Mouse (Mus musculus) heart, embryonic 15.5 days (tissue): ENCODE measurements around the gene Olfr616. TPM values are rescaled to one million over a fixed set of nuclear protein-coding genes. Genes with fewer than 3 reads are reported as not detected.

ENCODE experiments used
- microRNA-seq: library from miRNA; unstranded; fragments of <30 nt; microRNA quantifications from one replicate; pipeline ENCODE4, GENCODE M21; 2016
- polyA plus RNA-seq: library from polyadenylated mRNA; unstranded; fragments of >200 nt; fragmentation: Nextera tagmentation; extraction: Ambion mirVana; gene quantifications from 2 replicates; pipeline ENCODE4 v1.2.1, GENCODE M21; 2015

The Olfr616 gene
- polyA plus RNA-seq, 1 experiment from 2014 or later: not detected

Small RNA genes within 50 kb of the gene (microRNA-seq; reads per million reads assigned to microRNA genes)
- not detected for gene Gm26506

Other genes starting within 250 kb of the Olfr616 start
- not detected in 2 replicates for gene Olfr598, start 245.6 kb downstream of the Olfr616 start, polyA plus RNA-seq
- gene Olfr599, start 233.2 kb downstream of the Olfr616 start, polyA plus RNA-seq: not detected in 2 replicates
- not detected in 2 replicates for gene Olfr600, start 219.5 kb downstream of the Olfr616 start, polyA plus RNA-seq
- gene Olfr601, start 206.5 kb downstream of the Olfr616 start, polyA plus RNA-seq: not detected in 2 replicates
- not detected in 2 replicates for gene Olfr603, start 183.0 kb downstream of the Olfr616 start, polyA plus RNA-seq
- not detected in 2 replicates for gene Usp17lc, start 154.1 kb downstream of the Olfr616 start, polyA plus RNA-seq
- gene Olfr605, start 123.7 kb downstream of the Olfr616 start, polyA plus RNA-seq: not detected in 2 replicates
- gene Olfr606, start 120.1 kb downstream of the Olfr616 start, polyA plus RNA-seq: not detected in 2 replicates
- 0.31 and 0.47 TPM in 2 replicates for gene Olfr607, start 105.0 kb downstream of the Olfr616 start, polyA plus RNA-seq
- gene Olfr608, start 99.3 kb downstream of the Olfr616 start, polyA plus RNA-seq: 0.52 and 0.59 TPM in 2 replicates
- gene Olfr609, start 71.1 kb downstream of the Olfr616 start, polyA plus RNA-seq: 0.04 and 0.19 TPM in 2 replicates
- gene Olfr610, start 57.0 kb downstream of the Olfr616 start, polyA plus RNA-seq: not detected in 2 replicates
- not detected in 2 replicates for gene Olfr611, start 48.3 kb downstream of the Olfr616 start, polyA plus RNA-seq
- gene Olfr612, start 26.4 kb downstream of the Olfr616 start, polyA plus RNA-seq: not detected in 2 replicates
- gene Olfr613, start 21.1 kb downstream of the Olfr616 start, polyA plus RNA-seq: not detected in 2 replicates
- not detected in 2 replicates for gene Olfr615, start 13.1 kb downstream of the Olfr616 start, polyA plus RNA-seq
- not detected in 2 replicates for gene Olfr617, start 3.9 kb upstream of the Olfr616 start, polyA plus RNA-seq
- gene Olfr618, start 21.0 kb upstream of the Olfr616 start, polyA plus RNA-seq: not detected in 2 replicates
- not detected in 2 replicates for gene Olfr619, start 31.4 kb upstream of the Olfr616 start, polyA plus RNA-seq
- not detected in 2 replicates for gene Olfr620, start 43.4 kb upstream of the Olfr616 start, polyA plus RNA-seq
- not detected in 2 replicates for gene Olfr622, start 73.6 kb upstream of the Olfr616 start, polyA plus RNA-seq
- gene Olfr623, start 94.6 kb upstream of the Olfr616 start, polyA plus RNA-seq: not detected in 2 replicates
- 0.03 TPM in 2 replicates for gene Olfr624, start 102.0 kb upstream of the Olfr616 start, polyA plus RNA-seq
- not detected in 2 replicates for gene Olfr625-ps1, start 113.6 kb upstream of the Olfr616 start, polyA plus RNA-seq
- gene Olfr243, start 145.5 kb upstream of the Olfr616 start, polyA plus RNA-seq: not detected in 2 replicates
- not detected in 2 replicates for gene Olfr628, start 161.2 kb upstream of the Olfr616 start, polyA plus RNA-seq
- gene Olfr629, start 175.8 kb upstream of the Olfr616 start, polyA plus RNA-seq: not detected in 2 replicates
- gene Olfr630, start 188.2 kb upstream of the Olfr616 start, polyA plus RNA-seq: not detected in 2 replicates
- gene Olfr69, start 202.5 kb upstream of the Olfr616 start, polyA plus RNA-seq: not detected in 2 replicates
- gene Olfr68, start 210.6 kb upstream of the Olfr616 start, polyA plus RNA-seq: not detected in 2 replicates
- gene Olfr67, start 222.7 kb upstream of the Olfr616 start, polyA plus RNA-seq: not detected in 2 replicates
- 13,914 and 14,622 TPM in 2 replicates for gene Hbb-bt, start 244.9 kb upstream of the Olfr616 start, polyA plus RNA-seq